Mouse (Mus musculus): ENCODE data around the gene Rabgef1.

DNA sequence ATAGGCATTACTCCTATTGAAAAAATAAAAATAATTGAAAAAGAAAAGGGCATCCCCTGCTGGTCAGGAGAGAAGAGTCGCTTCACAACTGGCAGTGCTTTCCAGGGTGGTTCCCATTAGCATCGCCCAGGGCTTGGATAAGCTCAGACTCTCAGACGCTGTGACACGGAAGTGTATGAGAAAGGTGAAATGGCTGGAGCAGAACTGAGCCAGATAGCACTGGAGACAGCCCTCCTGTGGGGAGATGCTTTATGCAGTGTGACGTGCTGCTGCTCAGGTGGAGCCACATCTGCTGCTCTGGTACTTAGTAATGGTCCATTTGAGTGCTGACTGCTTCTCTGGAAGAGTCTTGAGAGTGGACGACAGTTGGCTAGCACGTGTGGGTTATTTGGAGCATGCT, 8.8 kb downstream of the Rabgef1 start:
- TF ChIP-seq CTCF (IDR thresholded peaks at IDR 0.05 in 2 of 3, conservative IDR thresholded peaks at IDR 0.05 in 1 of 3; ENCODE audit: control insufficient read depth in 1 of 3, insufficient read depth in 1 of 3, low read depth in 2 of 3, low read length in 3 of 3, poor library complexity in 1 of 3, severe bottlenecking in 1 of 3) (peak in 2 of 3 experiments; percentile 29 to 35; a peak in 3 of 6 replicates), EP300 (IDR thresholded peaks at IDR 0.05; ENCODE audit: low read depth in 1 of 2, low read length in 2 of 2) (no peak), USF1 (IDR thresholded peaks at IDR 0.05; ENCODE audit: low read depth, low read length) (no peak), GATA1 (IDR thresholded peaks at IDR 0.05; ENCODE audit: low read depth, low read length) (no peak), POLR2AphosphoS2 (IDR thresholded peaks at IDR 0.05; ENCODE audit: low read length) (no peak), ZMIZ1 (IDR thresholded peaks at IDR 0.05; ENCODE audit: low read depth, low read length) (no peak)

All from MEL (cell line).